Mouse (Mus musculus): ENCODE data around the gene Endog.
A peak's percentile ranks its signal among the peaks of the same experiment; 100 is the strongest.
"Not testable (repeated sequence)": the region's sequence is repeated elsewhere in the genome, so short reads cannot be mapped to it uniquely, and the experiment has no call there.

Endog gene

DNA sequence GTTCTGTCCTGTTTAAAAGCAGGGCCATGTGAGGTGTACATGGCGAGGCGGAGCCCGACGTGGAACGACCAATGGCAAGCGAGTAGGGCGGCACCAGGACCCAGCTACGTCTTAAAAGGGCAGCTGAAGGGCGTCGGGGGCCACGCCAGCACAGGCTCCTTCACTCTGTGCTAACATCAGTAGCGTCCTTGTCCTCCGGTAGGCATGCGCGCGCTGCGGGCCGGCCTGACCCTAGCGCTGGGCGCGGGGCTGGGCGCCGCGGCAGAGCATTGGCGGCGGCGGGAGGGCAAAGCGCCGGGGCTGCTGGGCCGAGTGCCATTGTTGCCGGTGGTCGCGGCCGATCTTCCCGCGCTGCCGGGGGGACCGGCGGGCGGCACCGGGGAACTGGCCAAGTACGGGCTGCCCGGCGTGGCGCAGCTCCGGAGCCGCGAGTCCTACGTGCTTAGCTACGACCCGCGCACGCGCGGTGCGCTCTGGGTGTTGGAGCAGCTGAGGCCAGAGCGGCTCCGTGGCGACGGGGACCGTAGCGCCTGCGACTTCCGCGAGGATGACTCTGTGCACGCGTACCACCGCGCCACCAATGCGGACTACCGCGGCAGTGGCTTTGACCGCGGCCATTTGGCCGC lies at the start of gene Endog:
Gene Endog, plus strand, starts transcription at position 123 of the 626 bp plus-strand sequence.
- peak; percentile 75 for DNase-seq (ENCODE audit: low spot score)

GRCm38 (mm10) chr2:30122766-30123165 lies 48.5 kb upstream of the Endog start:
- DNase-seq (ENCODE audit: low spot score): no peak

DNA sequence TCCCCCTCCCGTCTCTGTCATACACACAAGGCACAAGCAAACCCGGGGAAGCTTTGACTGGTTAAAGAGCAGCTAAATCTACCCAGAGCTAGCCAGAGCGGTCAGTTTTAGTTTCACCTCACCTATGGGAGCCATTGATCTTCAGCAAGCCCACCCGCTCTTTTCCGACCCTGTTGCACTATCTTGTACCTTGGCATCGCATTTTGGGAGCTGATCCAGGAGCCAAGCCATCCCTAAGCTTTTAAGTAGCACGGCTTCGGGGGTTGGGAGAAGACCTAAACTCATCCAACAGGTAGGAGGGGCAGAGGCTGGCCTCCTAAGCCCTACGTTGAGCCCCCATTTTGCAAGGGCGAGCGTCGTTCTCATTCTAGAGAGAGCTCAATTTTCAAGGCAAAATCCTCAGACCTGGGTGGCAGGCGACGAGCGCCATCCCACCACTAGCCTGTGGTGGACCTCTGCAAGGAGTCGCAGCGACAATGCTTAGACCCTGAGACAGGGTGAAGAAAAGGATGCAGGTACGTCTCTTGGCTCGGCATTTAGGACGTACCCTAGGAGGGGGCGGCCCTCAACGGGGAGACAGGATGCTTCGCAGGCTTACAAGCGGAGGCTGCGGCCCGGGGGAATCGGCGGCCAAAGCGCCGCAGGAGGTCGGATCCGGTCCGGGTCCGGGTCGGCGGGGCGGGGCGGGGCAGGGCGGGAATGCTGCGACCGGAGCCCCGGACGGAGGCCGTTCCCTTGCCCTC lies 47.4 kb upstream of the Endog start:
- no peak for DNase-seq (ENCODE audit: low spot score)

DNA sequence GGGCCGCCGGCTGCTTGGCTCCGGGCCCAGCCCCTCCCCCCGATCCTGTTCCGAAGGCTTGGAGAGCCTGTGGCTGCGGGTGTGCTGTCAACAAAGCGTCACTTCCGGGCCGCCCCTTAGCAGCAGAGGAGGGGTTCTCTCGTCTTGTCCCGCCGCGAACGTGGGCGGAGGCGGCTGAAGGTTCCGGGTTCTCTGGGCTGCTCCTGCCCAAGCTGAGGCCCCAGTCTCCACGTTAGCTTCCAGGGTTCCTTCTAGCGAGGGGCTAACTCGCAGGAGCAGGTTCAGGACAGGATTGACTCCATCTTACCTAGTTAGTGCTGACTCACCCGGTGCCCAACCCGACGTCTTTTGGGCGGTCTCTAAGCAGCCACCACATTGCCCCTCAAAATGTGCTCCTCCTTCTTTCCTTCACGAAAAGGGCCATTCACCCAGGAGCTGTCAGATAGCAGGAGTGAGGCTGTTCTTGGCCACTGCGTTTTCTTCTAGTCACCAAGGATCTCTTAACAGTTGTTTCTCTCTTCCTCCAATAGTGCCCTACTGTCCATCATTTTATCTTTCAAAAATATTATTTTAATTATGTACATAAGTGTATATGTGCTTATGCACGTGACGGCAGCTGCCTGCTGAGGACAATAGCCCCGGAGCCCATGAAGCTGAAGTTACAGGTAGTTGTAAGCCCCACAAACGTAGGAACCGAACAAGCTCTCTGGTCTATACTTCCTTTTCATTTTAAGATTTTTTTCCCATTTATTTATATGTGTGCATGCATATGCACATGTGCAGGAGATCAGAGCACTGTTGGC lies 46.6 kb upstream of the Endog start, which contains the start of gene Zer1:
Gene Zer1, minus strand, starts transcription at position 114 of the 803 bp plus-strand sequence.
- peak; percentile 80 for DNase-seq (ENCODE audit: low spot score)

DNA sequence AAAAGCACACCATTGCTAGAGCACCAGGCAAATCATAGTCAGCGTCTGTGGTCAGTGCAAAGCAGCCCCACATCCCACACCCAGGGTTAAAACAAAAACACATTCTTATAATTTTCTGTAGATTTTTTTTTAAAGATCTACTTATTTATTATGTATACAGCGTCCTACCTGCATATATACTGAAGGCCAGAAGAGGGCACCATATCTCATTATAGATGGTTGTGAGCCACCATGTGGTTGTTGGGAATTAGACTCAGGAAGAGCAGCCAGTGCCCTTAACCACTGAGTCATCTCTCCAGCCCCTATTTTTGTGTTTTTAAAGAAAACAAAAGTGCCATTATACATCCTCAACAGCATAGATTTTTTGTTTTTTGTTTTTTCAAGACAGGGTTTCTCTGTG lies 42.5 kb upstream of the Endog start:
- DNase-seq (ENCODE audit: low spot score): peak; percentile 41

- no peak for DNase-seq (ENCODE audit: low spot score)
These were observed 41.1 kb upstream of the Endog start for GRCm38 (mm10) chr2:30130156-30130555.

- DNase-seq (ENCODE audit: low spot score): not testable (repeated sequence)
These were observed 40.1 kb upstream of the Endog start for GRCm38 (mm10) chr2:30131240-30131639.

- no peak for DNase-seq (ENCODE audit: low spot score)
These were observed 38.3 kb upstream of the Endog start for GRCm38 (mm10) chr2:30132801-30133612.

DNA sequence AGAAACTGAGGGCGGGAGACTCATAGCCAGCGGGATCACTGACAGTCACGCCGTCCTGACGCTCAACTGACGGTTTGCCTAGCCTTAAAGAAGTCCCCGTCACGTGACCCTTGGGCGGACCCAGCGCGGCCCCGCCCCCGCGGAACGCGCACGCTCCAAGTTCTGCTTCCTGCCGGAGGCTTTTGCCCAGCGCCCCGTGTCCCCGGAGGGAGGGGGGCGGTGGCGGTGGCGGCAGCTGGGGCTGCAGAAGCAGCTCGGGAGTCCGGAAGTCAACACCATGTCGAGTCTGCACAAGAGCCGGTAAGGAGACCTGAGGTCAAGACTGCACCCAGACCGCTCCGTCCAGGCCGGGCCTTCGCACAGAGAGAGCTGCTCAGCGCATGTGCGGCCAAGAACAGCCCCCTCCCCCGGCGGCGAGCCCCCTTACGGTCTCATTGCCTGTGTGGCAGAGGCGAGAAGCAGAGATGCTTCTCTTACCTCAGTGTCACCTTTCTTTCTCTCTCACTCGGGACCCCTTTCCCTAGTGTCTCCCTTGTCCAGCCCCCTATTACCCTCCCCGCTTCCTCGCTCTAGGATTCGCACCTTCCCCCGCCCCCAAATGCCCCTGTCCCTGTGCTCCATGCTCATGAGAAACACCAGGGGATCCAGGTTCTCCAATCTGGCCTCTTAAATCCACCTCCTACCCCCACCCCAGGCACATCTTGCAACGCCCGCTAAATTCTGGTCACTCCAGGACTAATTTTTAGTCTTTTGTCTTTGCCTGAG lies 37.5 kb upstream of the Endog start, which contains the start of gene Tbc1d13:
Gene Tbc1d13, plus strand, starts transcription at position 134 of the 765 bp plus-strand sequence.
- peak; percentile 97 for DNase-seq (ENCODE audit: low spot score)

DNA sequence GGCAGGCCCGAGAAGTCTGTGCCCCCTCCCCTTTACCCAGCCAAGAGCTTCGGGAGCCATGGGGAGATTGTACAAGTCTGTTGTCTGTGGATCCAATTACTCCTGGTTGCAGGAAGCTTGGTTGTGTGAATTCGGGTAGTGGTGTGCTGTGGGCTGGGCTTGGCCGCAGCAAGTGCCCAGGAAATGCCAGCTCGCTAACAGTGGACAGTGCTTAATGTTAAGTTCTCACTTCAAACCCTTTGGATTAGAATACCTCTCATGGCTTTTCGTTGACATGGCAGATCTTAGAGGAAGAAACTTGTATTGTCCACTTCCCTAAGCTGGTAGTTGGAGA lies 36.9 kb upstream of the Endog start:
- DNase-seq (ENCODE audit: low spot score): no peak

- DNase-seq (ENCODE audit: low spot score): no peak
These were observed 36.2 kb upstream of the Endog start for GRCm38 (mm10) chr2:30134928-30135620.

DNA sequence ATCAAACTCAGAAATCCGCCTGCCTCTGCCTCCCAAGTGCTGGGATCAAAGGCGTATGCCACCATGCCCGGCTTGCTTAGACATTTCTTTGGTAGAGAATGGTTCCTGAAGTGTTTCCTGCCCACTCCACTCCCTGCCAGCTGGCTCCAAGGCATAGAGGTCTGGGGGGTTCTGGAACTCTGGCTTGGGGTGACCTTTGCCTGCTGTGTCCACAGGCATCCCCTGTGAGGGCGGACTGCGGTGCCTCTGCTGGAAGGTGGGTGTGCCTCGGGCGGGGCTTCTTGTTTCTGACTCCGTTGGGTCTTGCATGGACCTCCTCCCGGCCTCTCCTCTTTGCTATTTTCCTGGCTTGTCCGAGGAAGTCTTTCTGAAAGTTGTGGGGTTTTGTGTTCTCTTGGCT lies 34.8 kb upstream of the Endog start:
- no peak for DNase-seq (ENCODE audit: low spot score)

DNA sequence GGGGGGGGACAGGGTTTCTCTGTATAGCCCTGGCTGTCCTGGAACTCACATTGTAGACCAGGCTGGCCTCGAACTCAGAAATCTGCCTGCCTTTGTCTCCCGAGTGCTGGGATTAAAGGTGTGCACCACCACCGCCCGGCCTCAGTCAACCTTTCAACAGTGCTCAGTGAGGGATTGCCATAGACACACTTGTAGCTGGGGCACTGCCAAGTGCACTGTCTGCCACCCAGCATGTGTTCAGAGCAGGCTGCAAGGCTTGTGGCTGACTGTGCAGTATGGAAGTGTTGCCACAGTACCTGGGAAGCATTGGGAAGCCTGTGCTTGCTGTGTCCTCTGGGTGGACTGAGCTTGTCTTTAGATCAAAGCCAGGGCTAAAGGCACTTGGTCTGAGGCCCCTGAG lies 31.3 kb upstream of the Endog start:
- not testable (repeated sequence) for DNase-seq (ENCODE audit: low spot score)

DNA sequence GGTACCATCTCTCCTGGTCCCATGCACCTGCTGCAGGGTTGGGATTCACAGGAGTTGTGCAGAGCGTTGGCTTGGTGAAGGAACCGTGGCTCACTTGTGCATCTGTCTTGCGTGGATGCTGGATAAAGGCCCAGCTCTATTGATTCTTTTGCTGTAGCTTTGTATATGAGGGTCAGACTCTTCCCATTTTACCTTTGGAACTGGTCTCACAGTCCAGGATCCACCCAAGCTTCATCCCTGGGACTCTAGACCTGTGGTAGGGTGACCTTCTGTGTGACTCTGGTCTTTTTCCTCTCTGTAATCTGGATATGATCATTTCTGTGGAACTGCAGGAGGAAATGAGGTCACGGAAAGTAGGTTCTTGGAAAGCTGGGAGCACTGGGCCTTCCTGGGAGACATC lies 26.9 kb upstream of the Endog start:
- DNase-seq (ENCODE audit: low spot score): no peak

- no peak for DNase-seq (ENCODE audit: low spot score)
These were observed 23.8 kb upstream of the Endog start for GRCm38 (mm10) chr2:30147466-30147865.

GRCm38 (mm10) chr2:30151840-30152239 lies 19.5 kb upstream of the Endog start:
- no peak for DNase-seq (ENCODE audit: low spot score)

DNA sequence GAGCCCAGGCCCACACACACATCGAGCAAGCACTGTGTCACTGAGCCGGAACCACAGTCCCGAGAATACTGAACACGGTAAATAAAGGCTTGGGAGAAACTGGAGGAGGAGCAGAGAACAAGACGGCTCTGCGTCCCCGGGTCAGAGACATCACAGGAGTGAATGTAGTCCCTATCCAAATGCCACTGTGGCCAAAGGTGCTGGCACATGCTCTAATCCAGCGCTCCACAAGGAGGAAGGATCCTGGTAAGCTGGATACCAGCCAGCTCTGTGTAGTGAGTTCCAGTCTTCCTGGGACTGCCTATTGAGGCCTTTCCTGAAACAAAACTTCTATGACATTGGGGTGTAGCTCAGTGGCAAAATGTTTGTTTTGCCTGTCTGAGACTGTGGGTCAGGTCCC lies 18.7 kb upstream of the Endog start:
- DNase-seq (ENCODE audit: low spot score): no peak

DNA sequence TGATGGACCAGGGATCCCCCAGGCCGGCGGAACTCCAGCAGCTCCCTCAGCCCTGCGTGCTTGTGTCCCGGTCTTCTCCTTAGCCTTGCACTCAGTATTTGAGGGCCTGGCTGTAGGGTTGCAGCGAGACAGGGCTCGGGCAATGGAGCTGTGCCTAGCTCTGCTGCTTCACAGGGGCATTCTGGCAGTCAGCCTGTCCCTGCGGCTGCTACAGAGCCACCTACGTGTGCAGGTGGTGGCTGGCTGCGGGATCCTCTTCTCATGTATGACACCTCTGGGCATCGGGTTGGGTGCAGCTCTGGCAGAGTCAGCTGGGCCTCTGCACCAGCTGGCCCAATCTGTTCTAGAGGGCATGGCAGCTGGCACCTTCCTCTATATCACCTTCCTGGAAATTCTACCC lies 11.4 kb upstream of the Endog start:
- not testable (repeated sequence) for DNase-seq (ENCODE audit: low spot score)

DNA sequence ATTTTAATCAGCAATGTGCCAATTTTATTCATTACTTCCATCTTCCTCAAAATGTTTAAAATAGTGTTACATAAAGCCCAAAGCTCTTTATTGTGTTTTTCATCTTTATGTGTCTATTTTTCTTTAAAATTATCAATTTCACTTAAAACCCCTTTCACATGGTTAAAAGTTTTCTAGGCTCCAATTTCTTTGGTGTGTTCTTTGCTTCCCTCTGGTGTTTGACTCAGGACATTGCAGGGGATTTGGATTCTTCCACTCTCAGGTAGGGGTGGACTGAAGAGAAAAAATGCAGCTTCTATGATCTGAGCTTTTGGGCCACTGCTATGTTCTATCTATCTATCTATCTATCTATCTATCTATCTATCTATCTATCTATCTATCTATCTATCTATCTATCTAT lies 9.5 kb upstream of the Endog start:
- no peak for DNase-seq (ENCODE audit: low spot score)

GRCm38 (mm10) chr2:30164340-30164932 lies 6.9 kb upstream of the Endog start:
- DNase-seq (ENCODE audit: low spot score): no peak

Measured in layer of hippocampus, adult 9-10 months (tissue).